Mouse (Mus musculus) limb, embryonic 12.5 days (tissue): ENCODE measurements around the gene Sesn2. TPM values are rescaled to one million over a fixed set of nuclear protein-coding genes. Genes with fewer than 3 reads are reported as not detected.

Experiments used
- ATAC-seq: fragments of 200-750 bp; cut with Nextera tagmentation; 2 replicates; pipeline ENCODE4 v1.8.0; 2017; ENCODE audit warnings: low read depth, moderate TSS enrichment; ENCODE audit not compliant: insufficient number of reproducible peaks, insufficient read depth, low FRiP score, low TSS enrichment
- H3K27ac ChIP-seq: fragments of 300-500 bp; sonication (generic); 2 replicates; pipeline ENCODE4 v1.5.1; 2016; ENCODE audit warnings: mild to moderate bottlenecking, moderate library complexity
- H3K27me3 ChIP-seq: fragments of 300-500 bp; sonication (generic); 2 replicates; pipeline ENCODE4 v1.6.1; 2016; ENCODE audit warnings: mild to moderate bottlenecking, moderate library complexity
- H3K36me3 ChIP-seq: fragments of 300-500 bp; sonication (generic); 2 replicates; pipeline ENCODE4 v1.6.1; 2016; ENCODE audit warnings: mild to moderate bottlenecking, moderate library complexity
- H3K4me1 ChIP-seq: fragments of 300-500 bp; sonication (generic); replicated peaks from 2 replicates; pipeline ENCODE4 v1.6.1; 2016
- H3K4me2 ChIP-seq: fragments of 300-500 bp; sonication (generic); 2 replicates; pipeline ENCODE4 v1.6.1; 2016; ENCODE audit warnings: mild to moderate bottlenecking, moderate library complexity
- H3K4me3 ChIP-seq: fragments of 300-500 bp; sonication (generic); replicated peaks from 2 replicates; pipeline ENCODE4 v1.5.1; 2016; ENCODE audit warnings: mild to moderate bottlenecking
- H3K9ac ChIP-seq: fragments of 300-500 bp; sonication (generic); replicated peaks from 2 replicates; pipeline ENCODE4 v1.6.1; 2016; ENCODE audit warnings: mild to moderate bottlenecking, moderate library complexity
- H3K9me3 ChIP-seq: fragments of 300-500 bp; sonication (generic); 2 replicates; pipeline ENCODE4 v1.6.1; 2016; ENCODE audit warnings: mild to moderate bottlenecking, moderate library complexity
- WGBS: fragments of 180-500 bp; shearing (Covaris S2); methylation state at CpG from one replicate; pipeline ENCODE4 v1.1.7; 2016; 5-methylcytosine and 5-hydroxymethylcytosine counted together
- polyA plus RNA-seq: library from polyadenylated mRNA; unstranded; fragments of >200 nt; fragmentation: Nextera tagmentation; extraction: Ambion mirVana; gene quantifications from 2 replicates; pipeline ENCODE4 v1.2.1, GENCODE M21; 2016

Sesn2 gene
- polyA plus RNA-seq, 1 experiment from 2014 or later, result 11.3 TPM

DNA sequence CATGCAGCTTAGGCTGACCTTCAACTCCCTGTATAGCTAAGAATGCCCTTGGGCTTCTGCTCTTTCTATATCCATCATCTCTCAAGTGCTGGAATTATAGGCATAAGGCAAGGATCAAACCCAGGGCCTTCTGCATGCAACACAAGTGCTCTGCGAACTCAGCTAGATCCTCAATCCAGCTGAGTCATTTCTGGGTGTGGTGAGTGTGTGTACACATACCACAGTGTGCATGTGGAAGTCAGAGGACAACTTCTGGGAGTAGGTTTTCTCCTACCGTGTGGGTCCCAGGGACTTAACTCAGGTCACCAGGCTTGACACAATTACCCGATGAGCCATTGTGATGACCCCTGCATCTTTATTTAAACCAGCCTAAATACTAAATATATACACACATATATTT, 60.5 kb downstream of the Sesn2 start:
- H3K4me2 ChIP-seq, result no peak overlapping the region
- H3K27ac ChIP-seq, result no peak overlapping the region
- no peaks in the 10 kb centered on the region for H3K9me3 ChIP-seq
- no peaks in the 10 kb centered on the region for H3K36me3 ChIP-seq
- H3K4me3 ChIP-seq, result no peak overlapping the region
- H3K4me1 ChIP-seq, result no peaks in the 10 kb centered on the region
- no peaks in the 10 kb centered on the region for H3K27me3 ChIP-seq
- no peak for ATAC-seq
- 85% methylated on average over 3 of the region's 3 CpGs for WGBS
- H3K9ac ChIP-seq, result no peak overlapping the region

DNA sequence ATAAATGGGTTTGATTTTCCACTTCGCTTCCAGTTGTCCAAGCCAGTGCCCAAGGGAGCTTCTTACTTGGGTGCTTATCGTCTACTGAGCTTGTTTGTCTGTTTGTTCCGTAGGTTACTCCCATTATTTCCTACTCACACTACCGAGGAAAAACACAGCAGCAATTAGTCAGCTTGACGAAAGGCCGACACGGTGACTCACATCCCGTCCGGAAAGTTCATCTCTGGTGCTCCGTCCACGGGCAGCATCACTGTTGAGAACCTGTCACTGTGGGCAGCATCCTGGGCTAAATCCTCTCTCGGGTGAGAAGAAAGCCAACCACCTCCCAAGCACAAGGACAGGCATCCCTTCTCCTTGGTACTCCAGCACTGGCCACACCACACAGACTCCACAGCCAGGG, 64.2 kb downstream of the Sesn2 start:
- WGBS, result 86% methylated on average over 12 of the region's 12 CpGs
- Histone ChIP-seq H3K27me3 (no peaks in the 10 kb centered on the region), H3K36me3 (no peaks in the 10 kb centered on the region), H3K27ac (no peak overlapping the region), H3K4me1 (no peaks in the 10 kb centered on the region), H3K4me3 (no peak overlapping the region), H3K4me2 (no peak overlapping the region), H3K9ac (no peak overlapping the region), H3K9me3 (0 out of 2 replicates have a peak, but pooled peaks cover 4% of the 10 kb centered on the region)
- ATAC-seq, result no peak

DNA sequence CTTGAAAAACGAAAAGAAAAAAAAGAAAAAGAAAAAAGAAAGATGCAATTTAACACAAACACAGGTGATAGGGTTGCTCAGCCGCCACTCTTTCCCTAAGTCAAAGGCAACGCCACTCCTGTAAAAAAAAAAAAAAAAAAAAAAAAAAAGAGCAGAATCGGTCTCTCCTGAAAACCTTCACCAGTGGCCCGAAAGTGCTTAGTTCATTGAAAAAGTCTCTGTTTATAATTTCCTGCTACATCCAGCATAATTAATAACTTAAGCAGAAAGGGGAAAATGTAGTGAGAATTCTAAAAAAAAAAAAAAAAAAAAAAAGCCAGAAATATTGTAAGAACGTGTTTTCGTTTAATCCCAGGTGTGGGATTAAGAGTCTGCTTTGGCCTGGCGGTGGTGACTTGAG, 65.8 kb downstream of the Sesn2 start:
- no peaks in the 10 kb centered on the region for H3K4me1 ChIP-seq
- H3K36me3 ChIP-seq, result no peaks in the 10 kb centered on the region
- no peak overlapping the region for H3K4me3 ChIP-seq
- H3K27me3 ChIP-seq, result no peaks in the 10 kb centered on the region
- 0 out of 2 replicates have a peak, but pooled peaks cover 4% of the 10 kb centered on the region for H3K9me3 ChIP-seq
- H3K9ac ChIP-seq, result no peak overlapping the region
- ATAC-seq, result no peak
- WGBS, result 85% methylated on average over 8 of the region's 8 CpGs
- no peak overlapping the region for H3K4me2 ChIP-seq
- no peak overlapping the region for H3K27ac ChIP-seq

Other genes with a start within 250 kb of the Sesn2 start
- gene Gmeb1, start 248.9 kb downstream of the Sesn2 start, polyA plus RNA-seq, result 44.4 and 47.1 TPM in 2 replicates
- 58.9 and 59.8 TPM in 2 replicates for gene Taf12, start 236.1 kb downstream of the Sesn2 start, polyA plus RNA-seq
- 1.3 and 1.5 TPM in 2 replicates for gene Rab42, start 207.1 kb downstream of the Sesn2 start, polyA plus RNA-seq
- gene Trnau1ap, start 181.0 kb downstream of the Sesn2 start, polyA plus RNA-seq, result 84.7 and 87.5 TPM in 2 replicates
- gene Rcc1, start 156.9 kb downstream of the Sesn2 start, polyA plus RNA-seq, result 101 and 102 TPM in 2 replicates
- 19.7 and 25.6 TPM in 2 replicates for gene Phactr4, start 88.0 kb downstream of the Sesn2 start, polyA plus RNA-seq
- 30.4 and 35.0 TPM in 2 replicates for gene Med18, start 46.6 kb downstream of the Sesn2 start, polyA plus RNA-seq
- gene Atpif1, start 23.2 kb upstream of the Sesn2 start, polyA plus RNA-seq, result 1,138 and 1,150 TPM in 2 replicates
- 190 and 191 TPM in 2 replicates for gene Dnajc8, start 25.0 kb upstream of the Sesn2 start, polyA plus RNA-seq
- 0.23 and 0.33 TPM in 2 replicates for gene Ptafr, start 53.6 kb upstream of the Sesn2 start, polyA plus RNA-seq
- gene Eya3, start 128.5 kb upstream of the Sesn2 start, polyA plus RNA-seq, result 35.1 and 38.4 TPM in 2 replicates
- 4.3 and 5.0 TPM in 2 replicates for gene Xkr8, start 222.0 kb upstream of the Sesn2 start, polyA plus RNA-seq
- 5.8 and 6.4 TPM in 2 replicates for gene Smpdl3b, start 246.8 kb upstream of the Sesn2 start, polyA plus RNA-seq